Mouse (Mus musculus) thymus, postnatal 4 days (tissue): Measurements from ENCODE around the gene Tspan31.

Experiments
- DNase-seq: peaks from one replicate; pipeline ENCODE4 v3.0.0; 2021

Gene Tspan31

GRCm38 (mm10) chr10:127041774-127042338 lies 28.2 kb downstream of the Tspan31 start:
- DNase-seq, result peak; percentile 90

GRCm38 (mm10) chr10:127041274-127041766 lies 28.7 kb downstream of the Tspan31 start, which contains the start of the genes Mettl1 and Eef1akmt3:
TSS of gene Mettl1 (plus strand) at chr10:127041414.
TSS of gene Eef1akmt3 (minus strand) at chr10:127041513.
- DNase-seq, result peak; percentile 45

GRCm38 (mm10) chr10:127040569-127041214 lies 29.4 kb downstream of the Tspan31 start:
- no peak for DNase-seq

GRCm38 (mm10) chr10:127037641-127038040 lies 32.4 kb downstream of the Tspan31 start:
- DNase-seq, result no peak

GRCm38 (mm10) chr10:127036273-127036672 lies 33.8 kb downstream of the Tspan31 start:
- DNase-seq, result no peak

GRCm38 (mm10) chr10:127033301-127033741 lies 36.7 kb downstream of the Tspan31 start:
- no peak for DNase-seq

- DNase-seq, result peak; percentile 97
Observed at GRCm38 (mm10) chr10:127030336-127031296, 39.4 kb downstream of the Tspan31 start, which contains the start of gene Tsfm. TSS of gene Tsfm (minus strand) at chr10:127030840.

- no peak for DNase-seq
Observed at GRCm38 (mm10) chr10:127018422-127018821, 51.6 kb downstream of the Tspan31 start.
